Mouse (Mus musculus): ENCODE measurements around the gene Nrxn1.
"Not testable (repeated sequence)": the region's sequence is repeated elsewhere in the genome, so short reads cannot be mapped to it uniquely, and the experiment has no call there.

Gene Nrxn1

GRCm38 (mm10) chr17:90323674-90324073 lies 769.2 kb downstream of the Nrxn1 start:
- no peak for DNase-seq (ENCODE audit: low read depth in 2 of 2, low spot score in 2 of 2)

GRCm38 (mm10) chr17:90272225-90272624 lies 820.6 kb downstream of the Nrxn1 start:
- no peak for DNase-seq (ENCODE audit: low read depth in 2 of 2, low spot score in 2 of 2)

- DNase-seq (ENCODE audit: low read depth in 2 of 2, low spot score in 2 of 2): no peak
Observed at GRCm38 (mm10) chr17:90271165-90271564, 821.7 kb downstream of the Nrxn1 start.

- no peak for DNase-seq (ENCODE audit: low read depth in 2 of 2, low spot score in 2 of 2)
Observed at GRCm38 (mm10) chr17:90269143-90269542, 823.7 kb downstream of the Nrxn1 start.

- no peak for DNase-seq (ENCODE audit: low read depth in 2 of 2, low spot score in 2 of 2)
Observed at GRCm38 (mm10) chr17:90253451-90254131, 839.3 kb downstream of the Nrxn1 start.

GRCm38 (mm10) chr17:90252196-90252595 lies 840.7 kb downstream of the Nrxn1 start:
- no peak for DNase-seq (ENCODE audit: low read depth in 2 of 2, low spot score in 2 of 2)

GRCm38 (mm10) chr17:90247071-90247849 lies 845.6 kb downstream of the Nrxn1 start:
- DNase-seq (ENCODE audit: low read depth in 2 of 2, low spot score in 2 of 2): no peak

GRCm38 (mm10) chr17:90244339-90244738 lies 848.5 kb downstream of the Nrxn1 start:
- DNase-seq (ENCODE audit: low read depth in 2 of 2, low spot score in 2 of 2): no peak

GRCm38 (mm10) chr17:90238964-90239363 lies 853.9 kb downstream of the Nrxn1 start:
- DNase-seq (ENCODE audit: low read depth in 2 of 2, low spot score in 2 of 2): no peak

- DNase-seq (ENCODE audit: low read depth in 2 of 2, low spot score in 2 of 2): no peak
Observed at GRCm38 (mm10) chr17:90238517-90238916, 854.4 kb downstream of the Nrxn1 start.

- not testable (repeated sequence) for DNase-seq (ENCODE audit: low read depth in 2 of 2, low spot score in 2 of 2)
Observed at GRCm38 (mm10) chr17:90235674-90236073, 857.2 kb downstream of the Nrxn1 start.

GRCm38 (mm10) chr17:90234806-90235205 lies 858.1 kb downstream of the Nrxn1 start:
- no peak for DNase-seq (ENCODE audit: low read depth in 2 of 2, low spot score in 2 of 2)

GRCm38 (mm10) chr17:90208547-90208946 lies 884.3 kb downstream of the Nrxn1 start:
- no peak for DNase-seq (ENCODE audit: low read depth in 2 of 2, low spot score in 2 of 2)

GRCm38 (mm10) chr17:90207617-90208016 lies 885.3 kb downstream of the Nrxn1 start:
- DNase-seq (ENCODE audit: low read depth in 2 of 2, low spot score in 2 of 2): no peak

- DNase-seq (ENCODE audit: low read depth in 2 of 2, low spot score in 2 of 2): no peak
Observed at GRCm38 (mm10) chr17:90203993-90204392, 888.9 kb downstream of the Nrxn1 start.

GRCm38 (mm10) chr17:90202785-90203184 lies 890.1 kb downstream of the Nrxn1 start:
- DNase-seq (ENCODE audit: low read depth in 2 of 2, low spot score in 2 of 2): no peak

- no peak for DNase-seq (ENCODE audit: low read depth in 2 of 2, low spot score in 2 of 2)
Observed at GRCm38 (mm10) chr17:90196772-90197171, 896.1 kb downstream of the Nrxn1 start.

- no peak for DNase-seq (ENCODE audit: low read depth in 2 of 2, low spot score in 2 of 2)
Observed at GRCm38 (mm10) chr17:90141602-90142001, 951.3 kb downstream of the Nrxn1 start.

- DNase-seq (ENCODE audit: low read depth in 2 of 2, low spot score in 2 of 2): no peak
Observed at GRCm38 (mm10) chr17:90130836-90131235, 962.0 kb downstream of the Nrxn1 start.

GRCm38 (mm10) chr17:90129183-90129582 lies 963.7 kb downstream of the Nrxn1 start:
- no peak for DNase-seq (ENCODE audit: low read depth in 2 of 2, low spot score in 2 of 2)

- DNase-seq (ENCODE audit: low read depth in 2 of 2, low spot score in 2 of 2): no peak
Observed at GRCm38 (mm10) chr17:90127561-90127960, 965.3 kb downstream of the Nrxn1 start.

GRCm38 (mm10) chr17:90122796-90123481 lies 969.9 kb downstream of the Nrxn1 start:
- DNase-seq (ENCODE audit: low read depth in 2 of 2, low spot score in 2 of 2): no peak
